Mouse (Mus musculus) embryonic fibroblast, embryonic 13.5 days (primary cell): ENCODE measurements around the gene Tomm20l.

Source experiments
- CTCF ChIP-seq: IDR thresholded peaks from 2 replicates; pipeline ENCODE4 v1.5.1; 2011; ENCODE audit warnings: mild to moderate bottlenecking, control low read depth, low read length, moderate library complexity, borderline replicate concordance; ENCODE audit not compliant: insufficient read depth
- POLR2A ChIP-seq: IDR thresholded peaks from 2 replicates; pipeline ENCODE4 v1.6.1; 2011; ENCODE audit warnings: low read depth, mild to moderate bottlenecking, control low read depth, low read length, moderate library complexity

DNA sequence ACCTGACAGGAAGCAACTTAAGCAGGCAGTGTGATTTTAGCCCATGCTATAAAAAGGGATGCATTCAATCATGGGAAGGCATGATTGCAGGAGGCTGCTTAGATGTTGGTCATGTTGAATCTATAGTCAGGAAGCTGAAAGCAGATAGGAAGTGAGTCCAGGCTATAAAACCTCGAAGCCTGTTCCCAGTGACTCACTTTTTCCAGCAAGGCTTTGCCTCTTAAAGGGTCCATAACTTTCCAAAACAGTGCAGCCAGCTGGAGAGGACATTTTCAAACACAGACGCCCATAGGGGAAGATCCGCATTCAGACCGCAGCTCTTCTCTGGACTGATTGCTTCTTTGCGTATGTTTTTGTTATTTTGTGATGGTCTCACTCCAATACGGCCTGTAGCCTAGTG, 43.8 kb downstream of the Tomm20l start:
- TF ChIP-seq CTCF (no peak), POLR2A (no peak)
